Mouse (Mus musculus): ENCODE data around the gene Atp1b2. TPM values are rescaled to one million over a fixed set of nuclear protein-coding genes. Genes with fewer than 3 reads are reported as not detected.
"Not testable (repeated sequence)": the region's sequence is repeated elsewhere in the genome, so short reads cannot be mapped to it uniquely, and the experiment has no call there.

Gene Atp1b2
- total RNA-seq (2021): 10 to 100 TPM; 34.9 to 40.2 TPM
- polyA plus RNA-seq (2012; rRNA removed): 28.3 and 31.5 TPM in 2 replicates
- long read RNA-seq, transcript Atp1b2-201 (7 exons, 2,842 nt): major isoform, 12 of 14 reads
- long read RNA-seq, partial matches to known transcripts: 0 of 14 reads
- long read RNA-seq, other reads (novel, unspliced or antisense): 1 of 14 reads

GRCm38 (mm10) chr11:69605726-69606490, at the start of gene Atp1b2:
Gene Atp1b2 (minus strand): TSS chr11:69605942.
- DNase-seq: peak; percentile 80

- no peak for DNase-seq
Observed at GRCm38 (mm10) chr11:69654760-69655159, 49.0 kb upstream of the Atp1b2 start.

GRCm38 (mm10) chr11:69653399-69653798, 47.7 kb upstream of the Atp1b2 start:
- no peak for DNase-seq

- DNase-seq: no peak
Observed at GRCm38 (mm10) chr11:69645860-69646259, 40.1 kb upstream of the Atp1b2 start.

- DNase-seq: no peak
Observed at GRCm38 (mm10) chr11:69635471-69635870, 29.7 kb upstream of the Atp1b2 start.

- DNase-seq: no peak
Observed at GRCm38 (mm10) chr11:69633128-69633866, 27.6 kb upstream of the Atp1b2 start.

- peak; percentile 100 for DNase-seq
Observed at GRCm38 (mm10) chr11:69632284-69633089, 26.7 kb upstream of the Atp1b2 start, which contains the start of gene Fxr2. Gene Fxr2 (plus strand): TSS chr11:69632990.

- DNase-seq: no peak
Observed at GRCm38 (mm10) chr11:69629802-69630201, 24.1 kb upstream of the Atp1b2 start.

GRCm38 (mm10) chr11:69628286-69628685, 22.5 kb upstream of the Atp1b2 start:
- DNase-seq: peak; percentile 79

GRCm38 (mm10) chr11:69624339-69624738, 18.6 kb upstream of the Atp1b2 start:
- DNase-seq: not testable (repeated sequence)

- DNase-seq: no peak
Observed at GRCm38 (mm10) chr11:69623006-69623405, 17.3 kb upstream of the Atp1b2 start.

GRCm38 (mm10) chr11:69622406-69622805, 16.7 kb upstream of the Atp1b2 start:
- DNase-seq: no peak

GRCm38 (mm10) chr11:69621571-69622268, 16.0 kb upstream of the Atp1b2 start, which contains the start of gene Sat2:
Gene Sat2 (plus strand): TSS chr11:69622024.
- peak; percentile 79 for DNase-seq

- no peak for DNase-seq
Observed at GRCm38 (mm10) chr11:69620394-69621081, 14.8 kb upstream of the Atp1b2 start.

GRCm38 (mm10) chr11:69617805-69618204, 12.1 kb upstream of the Atp1b2 start, which contains the start of gene Shbg:
Gene Shbg (minus strand): TSS chr11:69617905.
- no peak for DNase-seq

- no peak for DNase-seq
Observed at GRCm38 (mm10) chr11:69616781-69617180, 11.0 kb upstream of the Atp1b2 start.

GRCm38 (mm10) chr11:69614257-69614588, 8.5 kb upstream of the Atp1b2 start:
- DNase-seq: not testable (repeated sequence)

- DNase-seq: peak; percentile 89
Observed at GRCm38 (mm10) chr11:69613553-69614256, 8.0 kb upstream of the Atp1b2 start.

GRCm38 (mm10) chr11:69610899-69611298, 5.2 kb upstream of the Atp1b2 start:
- DNase-seq: no peak

GRCm38 (mm10) chr11:69609416-69609815, 3.7 kb upstream of the Atp1b2 start:
- no peak for DNase-seq

Measured in adrenal gland, adult 2 months (tissue).